Mouse (Mus musculus): ENCODE data around the gene Cavin3.
"Not testable (repeated sequence)": the region's sequence is repeated elsewhere in the genome, so short reads cannot be mapped to it uniquely, and the experiment has no call there.

The Cavin3 gene

DNA sequence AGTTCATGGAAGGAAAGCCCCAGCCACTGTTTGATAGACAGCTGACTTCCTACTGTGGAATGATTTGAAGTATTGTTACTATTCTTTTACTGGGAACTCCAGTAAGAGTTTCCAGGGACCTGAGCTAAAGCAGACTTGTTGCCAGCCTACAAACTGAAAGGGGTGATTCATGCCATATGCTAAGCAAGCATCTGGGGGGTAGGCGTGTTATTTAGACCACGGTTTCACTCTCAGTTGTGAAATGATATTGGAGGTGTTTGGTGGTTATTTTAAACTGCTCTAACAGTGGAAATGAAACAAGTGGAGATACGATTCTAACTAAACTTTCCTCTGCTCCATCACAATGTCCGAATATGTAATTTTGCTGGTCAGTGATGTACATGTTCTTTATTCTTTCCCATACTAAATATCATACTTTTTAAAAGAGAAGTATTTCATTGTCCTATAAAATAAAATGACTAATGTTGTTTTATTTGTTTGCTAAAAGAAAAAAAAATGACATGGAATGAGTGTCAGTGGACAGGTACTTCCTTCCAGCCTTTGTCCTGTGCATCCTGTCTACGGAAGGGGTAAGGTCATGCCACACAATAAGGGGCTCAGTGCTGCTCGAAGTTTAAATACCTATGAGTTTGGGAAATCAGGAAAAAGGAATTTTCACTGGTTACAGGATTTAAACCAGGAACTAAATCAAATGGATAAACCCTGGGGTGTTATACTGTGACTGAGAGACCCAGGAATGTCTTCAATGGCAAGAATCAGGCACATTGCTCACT is 5.2 kb upstream of the Cavin3 start:
- CTCF ChIA-PET: no interaction called here
- POLR2A ChIA-PET: interaction anchor here in 1 of 4 experiments (0.6 kb wide), 1 partner anchor 1925 kb away, joined by 3 read pairs; no protein-coding TSS in a partner anchor

DNA sequence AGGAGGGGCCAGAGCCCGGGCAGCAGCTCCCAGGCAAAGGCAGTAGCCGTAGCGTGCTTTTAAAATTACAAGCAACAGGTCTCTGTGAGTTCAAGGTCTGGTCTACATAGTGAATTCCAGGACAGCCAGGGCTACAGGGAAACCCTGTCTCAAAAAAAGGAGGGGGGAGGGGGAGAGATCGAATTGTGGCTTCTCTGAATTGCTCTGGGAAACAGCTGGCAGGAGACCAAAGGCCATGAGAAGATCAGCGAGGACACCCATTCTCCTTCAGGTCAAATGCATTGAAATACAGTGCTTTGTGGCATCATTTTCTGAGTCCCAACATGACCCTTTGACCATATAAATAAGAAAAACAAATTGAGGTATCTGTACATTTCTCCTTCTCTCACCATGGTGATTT is 2.9 kb upstream of the Cavin3 start:
- ChIA-PET CTCF (no interaction called here), POLR2A (interaction anchor here in 1 of 4 experiments (1.4 kb wide), 1 partner anchor 85 kb away, joined by 6 read pairs; no protein-coding TSS in a partner anchor)

DNA sequence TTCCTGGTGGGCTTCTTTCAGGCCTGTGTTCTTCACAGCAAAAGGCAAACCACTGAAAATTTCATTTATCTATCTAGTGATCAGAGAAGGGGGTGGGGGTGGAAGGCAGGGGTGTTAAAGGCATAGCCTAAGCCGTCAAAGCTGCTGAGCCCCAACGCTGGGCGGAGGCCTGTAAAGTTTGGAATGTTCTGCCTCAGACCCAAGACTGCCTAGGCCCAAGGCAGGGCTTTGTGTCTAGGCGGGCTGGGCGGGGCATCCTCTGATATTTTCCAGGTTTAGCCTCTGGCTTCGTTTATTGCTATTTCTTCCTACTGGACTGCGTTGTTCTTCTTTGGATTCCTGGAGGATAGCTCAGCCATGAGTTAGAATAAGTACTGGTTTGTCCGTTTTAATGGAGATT is 326 bp upstream of the Cavin3 start:
- POLR2A ChIA-PET: interaction anchor here in 2 of 4 experiments (0.5 to 1.7 kb wide), 2 partner anchors 30 to 82 kb away, joined by 3 to 4 read pairs; partner anchors contain the start of gene Fam160a2 (in 1 of the 2)
- CTCF ChIA-PET: no interaction called here

DNA sequence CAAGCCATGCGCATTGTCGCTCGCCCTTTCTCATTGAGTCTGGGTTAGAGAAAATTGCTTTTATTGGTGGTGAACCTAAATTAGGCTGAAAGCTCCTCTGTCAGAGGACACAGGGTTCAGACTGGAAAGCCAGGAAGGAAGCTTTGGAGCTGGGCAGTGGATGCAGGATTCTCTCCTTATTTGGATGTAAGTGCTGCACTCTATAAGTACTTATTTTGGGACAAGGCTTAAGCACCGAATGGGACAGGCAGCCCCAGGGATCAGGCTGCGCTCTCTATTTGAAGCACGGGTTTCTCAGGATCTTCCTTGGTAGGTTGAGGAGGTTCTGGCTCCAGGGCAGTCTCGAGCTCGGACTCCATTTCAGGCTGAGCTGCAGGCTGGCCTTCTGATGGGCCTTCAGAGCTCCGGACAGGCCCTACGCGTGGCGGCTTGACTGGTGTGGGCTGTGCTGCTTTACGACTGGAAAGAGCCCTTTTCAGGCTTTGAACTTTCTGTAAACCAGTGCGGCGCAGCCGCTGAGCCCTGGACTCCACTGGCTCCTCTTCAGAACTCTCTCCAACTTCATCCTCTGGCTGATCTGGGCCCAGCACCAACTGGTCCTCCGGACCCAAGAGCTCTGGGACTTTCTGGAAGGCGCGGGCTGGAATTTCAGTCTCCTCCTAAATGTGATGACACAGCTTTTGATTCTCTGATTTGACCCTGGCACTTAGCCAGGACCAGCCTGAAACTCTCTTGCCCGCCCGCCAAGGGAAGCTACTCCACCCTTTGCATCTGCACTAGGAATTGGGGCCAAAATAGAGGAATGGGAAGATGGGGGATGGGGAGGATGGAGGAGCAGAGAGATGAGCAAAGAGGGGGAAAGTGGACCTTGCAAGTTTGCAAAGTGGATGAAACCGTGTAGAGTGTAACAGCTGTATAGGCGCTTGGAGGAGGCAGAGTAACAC is 1.3 kb downstream of the Cavin3 start:
- CTCF ChIA-PET: interaction anchor here (0.6 to 2.1 kb wide), 6 partner anchors 31 to 71 kb away, joined by 3 to 5 read pairs (median 4); no protein-coding TSS in a partner anchor
- POLR2A ChIA-PET: interaction anchor here in 3 of 4 experiments (0.9 to 1.9 kb wide), 4 partner anchors 49 to 81 kb away, joined by 3 to 11 read pairs (median 6); partner anchors contain the start of gene Fam160a2 (in 3 of the 3)

DNA sequence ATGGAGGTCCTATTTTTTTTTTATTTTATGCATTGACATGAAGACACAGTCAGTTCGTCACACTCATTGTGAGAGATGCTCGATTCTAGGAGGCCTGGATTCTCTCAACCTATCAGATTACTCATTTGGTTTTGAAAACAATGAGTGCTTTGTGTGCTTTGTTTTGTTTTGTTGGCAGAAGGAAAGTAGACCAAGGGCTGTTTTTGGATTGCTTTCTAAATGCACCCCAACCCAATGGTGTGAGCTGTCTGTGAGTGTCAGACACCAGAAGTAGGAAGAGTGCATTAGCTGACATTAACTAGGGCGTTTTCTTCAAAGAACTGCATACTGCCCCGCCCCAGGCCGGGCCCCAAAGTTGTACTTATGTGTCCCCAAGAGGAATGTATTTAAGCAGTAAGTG is 2.0 kb downstream of the Cavin3 start:
- ChIA-PET POLR2A (interaction anchor here in 2 of 4 experiments (0.9 to 1.9 kb wide), 3 partner anchors 50 to 80 kb away, joined by 3 to 11 read pairs (median 9); partner anchors contain the start of gene Fam160a2 (in 2 of the 2)), CTCF (interaction anchor here in 3 of 4 experiments (0.6 to 2.1 kb wide), 3 partner anchors 35 to 70 kb away, joined by 3 to 5 read pairs (median 4); no protein-coding TSS in a partner anchor)

DNA sequence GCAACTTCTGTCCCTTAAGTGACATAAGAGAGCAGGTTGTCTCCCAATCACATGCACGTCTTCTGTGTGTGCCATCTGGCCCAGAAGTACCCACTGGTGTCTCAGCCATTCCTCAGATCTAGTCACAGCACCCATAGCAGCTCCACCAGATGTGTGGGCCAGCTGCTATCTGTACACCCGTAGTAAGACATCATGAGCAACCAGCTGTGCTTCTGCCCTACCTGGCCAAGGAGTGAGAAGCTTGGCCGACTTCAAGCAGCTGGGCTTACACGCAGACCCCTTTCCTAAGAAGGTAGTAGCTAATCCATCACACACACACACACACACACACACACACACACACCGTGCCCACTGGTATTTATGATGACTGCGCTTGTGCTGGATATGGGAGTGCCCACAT is 2.9 kb downstream of the Cavin3 start:
- CTCF ChIA-PET: interaction anchor here in 2 of 4 experiments (2.1 to 3.4 kb wide), 2 partner anchors 68 kb away, joined by 11 to 20 read pairs; no protein-coding TSS in a partner anchor
- POLR2A ChIA-PET: no interaction called here

DNA sequence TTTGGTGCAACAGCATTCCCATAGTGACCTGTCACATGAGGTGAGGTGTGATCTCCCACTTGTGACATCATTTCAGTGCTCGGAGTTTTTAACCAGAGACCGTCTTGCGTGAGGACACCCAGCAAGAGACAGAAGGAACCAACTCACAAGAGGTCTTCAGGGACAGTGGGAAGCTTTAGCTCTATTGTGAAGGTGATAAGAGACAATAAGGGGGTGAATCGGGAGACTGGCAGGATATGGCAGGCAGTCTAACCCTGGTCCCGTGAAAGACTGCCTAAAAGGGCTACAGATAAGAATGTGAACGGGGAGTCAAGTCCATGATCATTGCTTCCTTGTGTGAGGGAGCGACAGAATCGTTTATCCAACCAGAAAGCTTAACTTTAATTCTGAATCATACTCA is 3.8 kb downstream of the Cavin3 start:
- ChIA-PET POLR2A (interaction anchor here in 3 of 4 experiments (0.7 to 1.3 kb wide), 6 partner anchors 25 to 98 kb away, joined by 3 to 4 read pairs (median 3); partner anchors contain the start of gene Fam160a2 (in 1 of the 3)), CTCF (interaction anchor here (0.7 to 3.4 kb wide), 15 partner anchors 32 to 222 kb away, joined by 3 to 20 read pairs (median 4); partner anchors contain the start of genes Cckbr (in 1 of the 4) and Fam160a2 (in 1 of the 4))

DNA sequence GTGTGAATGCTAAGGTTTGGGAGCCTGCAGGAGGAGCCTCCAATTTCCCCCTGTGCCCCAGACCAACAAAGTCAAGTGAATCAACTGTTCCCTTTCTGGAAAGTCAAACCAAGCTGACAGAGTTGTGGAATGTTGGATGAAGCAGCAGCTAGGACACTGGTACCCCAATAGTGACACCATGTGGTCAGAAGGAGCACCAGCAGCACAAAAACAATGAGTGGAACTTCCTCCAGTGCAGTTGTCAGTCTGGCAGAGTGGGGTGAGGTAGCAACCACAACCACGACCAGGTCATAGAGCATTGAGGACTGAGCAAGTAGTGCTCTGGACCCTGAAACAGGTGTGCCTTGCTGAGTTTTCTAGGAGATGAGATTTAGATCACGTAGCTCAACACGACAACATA is 4.3 kb downstream of the Cavin3 start:
- CTCF ChIA-PET: interaction anchor here (0.5 to 3.4 kb wide), 17 partner anchors 32 to 222 kb away, joined by 3 to 20 read pairs (median 4); partner anchors contain the start of genes Cckbr (in 2 of the 4), Dnhd1 (in 1 of the 4) and Fam160a2 (in 1 of the 4)

DNA sequence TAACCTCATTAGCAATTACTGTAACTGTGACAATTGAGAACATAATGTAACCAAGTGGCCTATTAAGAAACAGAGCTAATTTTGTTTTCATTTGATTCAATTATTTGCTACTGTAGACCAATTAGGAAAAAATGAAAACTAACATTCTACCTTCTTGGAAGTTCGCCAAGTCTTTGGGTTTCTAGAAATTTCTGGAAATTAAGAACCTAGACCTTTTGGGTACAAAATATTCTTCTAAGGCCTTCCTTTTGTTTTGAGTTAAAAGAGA is 4.7 kb downstream of the Cavin3 start:
- POLR2A ChIA-PET: interaction anchor here in 2 of 4 experiments (0.9 to 1.4 kb wide), 4 partner anchors 15 to 97 kb away, joined by 3 to 5 read pairs (median 4); partner anchors contain the start of gene Fam160a2 (in 1 of the 2)
- CTCF ChIA-PET: interaction anchor here (0.5 to 3.4 kb wide), 12 partner anchors 31 to 221 kb away, joined by 3 to 20 read pairs (median 4); partner anchors contain the start of genes Cckbr (in 2 of the 4) and Dnhd1 (in 1 of the 4)

More for the DNA sequence above, 4.3 kb downstream of the Cavin3 start:
- POLR2A ChIA-PET: interaction anchor here in 3 of 4 experiments (0.7 to 1.3 kb wide), 6 partner anchors 24 to 98 kb away, joined by 3 to 4 read pairs (median 3); partner anchors contain the start of gene Fam160a2 (in 1 of the 3)

DNA sequence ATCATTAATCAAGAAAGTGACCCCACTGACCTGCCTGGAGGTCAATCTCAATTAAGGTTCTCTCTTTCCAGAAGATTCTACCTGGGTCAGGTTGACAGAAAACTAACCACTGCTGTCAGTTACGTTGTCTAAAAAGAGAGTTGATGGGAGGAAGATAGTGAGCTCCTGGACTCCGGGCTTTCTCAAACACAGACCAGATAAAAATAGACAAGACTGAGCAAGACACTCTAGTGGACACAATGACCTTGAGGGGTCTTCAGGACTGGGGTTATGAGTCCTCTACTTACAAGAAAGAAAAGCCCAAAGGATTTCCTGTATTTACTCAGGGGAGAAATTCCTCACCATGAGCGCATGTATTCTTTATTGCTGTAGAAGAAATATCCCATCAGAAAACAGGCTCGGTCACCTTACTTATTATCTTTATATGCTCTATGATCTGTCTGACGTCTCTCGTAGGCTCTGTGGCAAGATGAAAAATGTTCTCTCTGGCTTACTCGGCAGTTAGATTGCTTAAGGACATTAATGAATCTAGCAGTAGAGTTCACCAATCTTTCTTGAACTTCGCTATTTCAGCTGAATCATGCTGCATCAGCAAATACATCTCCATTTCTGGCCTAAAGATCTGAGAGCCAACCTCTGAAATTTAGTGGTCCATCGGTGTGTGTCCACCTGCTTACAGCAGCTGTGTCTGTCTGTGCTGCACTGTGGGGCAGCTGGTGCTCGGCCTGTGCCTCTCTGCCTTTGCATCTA is 5.2 kb downstream of the Cavin3 start:
- POLR2A ChIA-PET: interaction anchor here in 1 of 4 experiments (1.4 kb wide), 1 partner anchor 14 kb away, joined by 5 read pairs; no protein-coding TSS in a partner anchor
- CTCF ChIA-PET: interaction anchor here in 2 of 4 experiments (0.6 to 3.4 kb wide), 4 partner anchors 42 to 174 kb away, joined by 3 to 20 read pairs (median 6); partner anchors contain the start of gene Dnhd1 (in 1 of the 2)

DNA sequence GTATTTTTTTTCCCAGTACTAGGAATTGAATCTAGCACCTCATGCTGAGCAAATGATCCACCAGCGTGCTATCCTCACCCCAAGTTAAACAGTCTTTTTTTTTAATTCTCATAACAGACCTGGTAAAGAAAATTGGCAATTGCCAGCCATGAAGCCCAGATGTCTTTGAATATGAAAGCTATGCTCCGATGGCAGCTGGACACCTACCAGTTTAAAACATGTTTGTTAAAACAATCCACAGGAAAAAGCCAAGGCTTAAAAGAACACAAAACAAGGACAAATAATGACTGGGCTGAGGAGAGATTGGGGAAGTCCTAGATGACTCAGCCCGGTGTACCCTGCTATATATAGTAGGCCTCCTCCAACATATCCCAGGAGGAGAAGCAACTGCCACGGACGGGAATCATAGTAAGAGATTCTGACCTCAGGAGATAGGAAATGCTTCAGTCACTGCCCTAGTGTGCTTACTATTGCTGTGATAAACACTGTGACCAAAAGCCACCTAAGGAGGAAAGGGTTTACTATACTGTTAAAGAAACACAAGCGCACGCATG is 6.6 kb downstream of the Cavin3 start:
- ChIA-PET POLR2A (no interaction called here), CTCF (interaction anchor here in 2 of 4 experiments (0.6 to 3.4 kb wide), 2 partner anchors 64 to 470 kb away, joined by 3 to 20 read pairs; no protein-coding TSS in a partner anchor)

DNA sequence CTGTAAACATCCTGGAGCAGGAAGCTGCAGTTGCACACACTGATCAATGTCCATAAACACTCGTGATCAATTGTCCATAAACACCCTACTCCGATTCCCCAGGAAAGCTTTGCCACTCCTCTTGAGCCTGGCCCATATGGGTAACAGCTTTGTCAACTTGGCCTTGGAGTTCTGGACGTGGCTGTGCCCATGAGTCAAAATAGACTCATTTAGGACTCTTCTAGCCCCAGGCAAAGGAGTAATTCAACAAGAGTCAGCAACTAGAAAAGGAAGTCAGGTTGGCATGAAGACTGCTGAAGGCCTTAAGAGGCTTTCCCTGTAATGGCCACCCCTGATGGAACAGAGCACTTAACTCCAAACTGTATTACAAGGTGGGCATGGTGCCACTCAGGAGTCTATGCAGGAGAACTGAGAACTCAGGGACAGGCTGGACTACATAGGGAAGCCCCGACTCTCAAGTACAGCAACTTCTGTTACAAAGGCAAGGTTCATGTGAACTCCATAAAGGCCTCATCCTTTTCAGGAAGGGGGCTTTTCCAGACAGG is 7.3 kb downstream of the Cavin3 start:
- ChIA-PET CTCF (no interaction called here), POLR2A (interaction anchor here in 1 of 4 experiments (0.5 kb wide), 1 partner anchor 168 kb away, joined by 5 read pairs; no protein-coding TSS in a partner anchor)

DNA sequence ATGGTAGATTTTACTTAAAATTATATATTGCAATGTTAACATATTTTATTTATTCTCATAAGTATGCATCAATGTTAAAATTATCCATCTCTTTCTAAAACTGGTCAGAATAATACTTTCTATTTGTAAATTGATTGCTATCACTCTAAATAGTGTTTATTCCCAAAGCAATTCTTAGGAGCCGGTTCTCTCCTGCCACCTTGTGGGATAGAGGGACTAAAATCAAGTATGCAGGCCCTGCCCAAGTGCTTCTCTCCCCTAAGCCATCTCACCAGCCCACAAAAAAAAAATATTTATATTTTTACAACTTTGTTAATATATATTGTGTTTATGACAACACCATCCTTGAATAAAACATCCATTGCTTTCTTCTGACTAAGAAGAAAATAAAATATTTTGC is 9.5 kb downstream of the Cavin3 start:
- ChIA-PET CTCF (no interaction called here), POLR2A (no interaction called here)

DNA sequence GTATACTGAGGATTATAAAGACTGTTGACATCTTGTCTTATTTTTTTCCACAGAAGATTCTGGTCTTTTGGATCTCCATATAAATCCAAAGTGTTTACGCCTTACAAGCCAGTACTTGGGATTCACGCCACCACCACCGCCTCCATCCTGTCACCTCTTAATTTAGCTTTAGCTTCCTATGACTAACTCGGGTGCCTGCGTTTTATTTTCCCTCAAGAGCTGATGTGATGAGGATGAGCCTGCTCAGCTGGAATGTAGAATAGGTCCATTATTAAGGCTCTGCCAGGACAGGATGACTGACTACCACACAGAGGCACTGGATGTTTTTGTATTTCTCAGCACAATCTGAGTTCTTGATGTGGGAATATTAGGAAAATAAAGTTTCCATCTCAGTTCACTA is 16.6 kb downstream of the Cavin3 start:
- POLR2A ChIA-PET: not testable (repeated sequence)
- CTCF ChIA-PET: interaction anchor here in 1 of 4 experiments (1.6 kb wide), 1 partner anchor 54 kb away, joined by 4 read pairs; no protein-coding TSS in a partner anchor

DNA sequence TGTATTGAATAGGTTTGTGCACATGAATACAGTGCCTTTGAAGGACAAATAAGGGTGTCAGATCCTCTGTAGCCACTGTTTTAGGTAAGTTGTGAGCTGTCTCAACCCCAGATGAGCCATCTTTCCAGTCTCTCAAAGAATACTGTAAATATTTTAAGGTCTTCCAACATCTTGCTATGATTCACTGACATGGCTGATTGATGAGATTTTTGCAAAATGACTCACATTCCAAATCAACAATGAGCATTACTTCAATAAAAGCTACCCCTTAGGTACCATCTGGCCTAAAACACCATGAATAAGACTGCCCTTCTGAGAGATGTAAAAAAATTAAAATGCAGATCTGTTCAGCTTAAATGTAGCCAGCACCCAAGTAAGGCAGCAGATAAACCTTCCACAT is 23.6 kb downstream of the Cavin3 start:
- ChIA-PET POLR2A (interaction anchor here in 1 of 4 experiments (1.0 kb wide), 1 partner anchor 10 kb away, joined by 3 read pairs; no protein-coding TSS in a partner anchor), CTCF (interaction anchor here in 1 of 4 experiments (0.7 kb wide), 1 partner anchor 32 kb away, joined by 3 read pairs; no protein-coding TSS in a partner anchor)

DNA sequence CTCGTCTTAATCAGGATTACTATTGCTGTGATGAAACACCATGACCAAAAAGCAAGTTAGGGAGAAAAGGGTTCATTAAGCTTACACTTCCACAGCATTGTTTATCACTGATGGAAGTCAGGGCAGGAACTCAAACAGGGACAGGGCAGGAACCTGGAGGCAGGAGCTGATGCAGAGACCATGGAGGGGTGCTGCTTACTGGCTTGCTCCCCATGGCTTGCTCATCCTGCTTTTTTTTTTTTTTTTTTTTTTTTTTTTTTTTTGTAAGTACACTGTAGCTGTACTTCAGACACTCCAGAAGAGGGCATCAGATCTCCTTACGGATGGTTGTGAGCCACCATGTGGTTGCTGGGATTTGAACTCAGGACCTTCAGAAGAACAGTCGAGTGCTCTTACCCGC is 28.8 kb downstream of the Cavin3 start:
- ChIA-PET POLR2A (interaction anchor here in 1 of 4 experiments (0.8 kb wide), 1 partner anchor 25 kb away, joined by 4 read pairs; no protein-coding TSS in a partner anchor), CTCF (interaction anchor here in 1 of 4 experiments (0.6 kb wide), 2 partner anchors 14 to 247 kb away, joined by 3 to 4 read pairs; no protein-coding TSS in a partner anchor)

DNA sequence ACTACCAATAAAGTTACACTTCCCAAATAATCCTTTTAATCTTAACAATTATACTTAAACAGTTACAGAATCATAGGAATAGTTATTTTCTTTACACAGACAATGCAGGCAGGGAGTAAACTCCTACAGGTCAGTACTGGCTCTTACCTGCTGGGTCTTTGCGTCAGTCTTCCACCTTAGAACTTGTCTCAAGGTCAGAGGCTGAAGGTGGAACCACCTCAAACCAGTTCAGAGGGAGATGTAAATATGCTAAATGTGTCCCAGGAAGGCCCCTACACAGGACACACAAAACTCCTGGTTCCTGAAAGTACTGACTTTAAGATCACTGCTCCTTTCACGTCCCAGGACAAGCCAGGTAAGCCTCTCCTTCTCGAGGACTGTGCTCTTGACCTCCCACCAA is 37.0 kb downstream of the Cavin3 start:
- CTCF ChIA-PET: interaction anchor here in 3 of 4 experiments (0.7 to 1.7 kb wide), 4 partner anchors 11 to 34 kb away, joined by 3 to 5 read pairs (median 4); no protein-coding TSS in a partner anchor
- POLR2A ChIA-PET: interaction anchor here (0.8 to 3.5 kb wide), 6 partner anchors 10 to 243 kb away, joined by 3 to 12 read pairs (median 4); partner anchors contain the start of genes Fam160a2 (in 2 of the 4) and Cckbr (in 1 of the 4)

Measured in embryonic stem cell, embryonic (primary cell).